Mouse (Mus musculus) embryonic facial prominence, embryonic 12.5 days (tissue): ENCODE results near the gene Cd300c2. TPM values are rescaled to one million over a fixed set of nuclear protein-coding genes. Genes with fewer than 3 reads are reported as not detected.

Source experiments
- ATAC-seq: fragments of 200-750 bp; cut with Nextera tagmentation; 2 replicates; pipeline ENCODE4 v1.8.0; 2017; ENCODE audit not compliant: insufficient number of reproducible peaks, insufficient read depth, low FRiP score, low TSS enrichment
- H3K27ac ChIP-seq: fragments of 300-500 bp; sonication (generic); 2 replicates; pipeline ENCODE4 v1.5.1; 2016; ENCODE audit warnings: mild to moderate bottlenecking
- H3K27me3 ChIP-seq: fragments of 300-500 bp; sonication (generic); 2 replicates; pipeline ENCODE4 v1.6.1; 2016; ENCODE audit warnings: mild to moderate bottlenecking, moderate library complexity
- H3K36me3 ChIP-seq: fragments of 300-500 bp; sonication (generic); 2 replicates; pipeline ENCODE4 v1.6.1; 2016; ENCODE audit warnings: mild to moderate bottlenecking
- H3K4me1 ChIP-seq: fragments of 300-500 bp; sonication (generic); 2 replicates; pipeline ENCODE4 v1.6.1; 2016
- H3K4me2 ChIP-seq: fragments of 300-500 bp; sonication (generic); replicated peaks from 2 replicates; pipeline ENCODE4 v1.6.1; 2016; ENCODE audit warnings: mild to moderate bottlenecking, moderate library complexity
- H3K4me3 ChIP-seq: fragments of 300-500 bp; sonication (generic); 2 replicates; pipeline ENCODE4 v1.5.1; 2016; ENCODE audit warnings: mild to moderate bottlenecking
- H3K9ac ChIP-seq: fragments of 300-500 bp; sonication (generic); 2 replicates; pipeline ENCODE4 v1.6.1; 2016; ENCODE audit warnings: mild to moderate bottlenecking, moderate library complexity
- H3K9me3 ChIP-seq: fragments of 300-500 bp; sonication (generic); 2 replicates; pipeline ENCODE4 v1.6.1; 2016; ENCODE audit warnings: mild to moderate bottlenecking, moderate library complexity
- WGBS: fragments of 180-500 bp; shearing (Covaris S2); methylation state at CpG from one replicate; pipeline ENCODE4 v1.1.7; 2016; 5-methylcytosine and 5-hydroxymethylcytosine counted together
- polyA plus RNA-seq: library from polyadenylated mRNA; unstranded; fragments of >200 nt; fragmentation: Nextera tagmentation; extraction: Ambion mirVana; gene quantifications from 2 replicates; pipeline ENCODE4 v1.2.1, GENCODE M21; 2016

The Cd300c2 gene
- polyA plus RNA-seq, 1 experiment from 2014 or later, result 0.97 TPM

DNA sequence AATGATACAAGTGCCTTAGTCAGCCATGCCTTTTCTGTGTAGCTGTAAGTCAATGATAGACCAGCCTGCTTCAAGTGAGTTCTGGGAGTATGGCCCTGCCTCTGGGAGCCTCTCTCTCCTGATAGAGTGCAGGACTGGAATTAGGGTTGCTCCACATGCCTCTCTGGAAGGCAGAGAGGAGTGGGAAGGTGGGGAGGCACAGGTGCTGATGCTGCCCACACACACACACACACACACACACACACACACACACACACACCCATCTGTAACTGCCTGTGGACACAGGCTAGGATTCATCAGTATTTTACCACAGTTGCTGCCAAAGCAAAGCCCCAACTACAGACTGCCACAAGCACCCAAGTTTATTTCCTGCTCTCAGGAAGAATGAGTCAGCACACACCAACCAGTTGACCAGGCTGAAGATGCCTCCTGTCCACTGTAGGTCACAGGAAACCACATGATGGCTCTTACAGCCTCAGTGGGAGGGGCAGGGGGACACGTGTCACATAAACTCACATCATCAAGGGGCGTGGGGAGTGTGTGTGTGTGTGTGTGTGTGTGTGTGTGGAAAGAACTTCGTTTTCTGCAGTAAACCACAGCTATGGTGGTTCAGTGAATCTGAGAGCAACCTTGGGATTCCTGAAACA lies 36.4 kb downstream of the Cd300c2 start:
- no peaks in the 10 kb centered on the region for H3K4me1 ChIP-seq
- ATAC-seq, result no peak
- no peak overlapping the region for H3K4me2 ChIP-seq
- H3K9me3 ChIP-seq, result no peaks in the 10 kb centered on the region
- no peak overlapping the region for H3K9ac ChIP-seq
- H3K36me3 ChIP-seq, result no peaks in the 10 kb centered on the region
- H3K27ac ChIP-seq, result no peak overlapping the region
- H3K4me3 ChIP-seq, result no peak overlapping the region
- WGBS, result 60% methylated on average over 3 of the region's 3 CpGs
- H3K27me3 ChIP-seq, result no peaks in the 10 kb centered on the region

DNA sequence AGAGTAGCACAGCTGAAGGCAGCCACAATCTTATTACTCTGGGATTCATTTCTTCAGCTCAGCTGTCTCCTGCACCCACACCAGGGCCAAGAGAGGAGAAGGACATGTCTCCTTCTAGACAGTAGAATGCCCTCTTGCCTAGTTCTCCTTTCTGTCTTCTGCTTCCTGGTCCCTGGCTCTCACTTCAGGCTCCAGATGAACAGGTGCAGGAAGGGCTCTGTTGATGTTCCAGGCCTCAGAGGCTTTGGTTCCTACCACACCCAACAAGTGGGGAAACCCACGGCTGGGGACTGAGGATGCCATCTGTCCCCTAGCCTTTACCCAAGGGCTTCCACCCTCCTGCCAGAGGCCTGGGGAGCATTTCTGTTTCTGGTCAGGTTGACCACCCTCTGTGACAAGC lies 41.3 kb downstream of the Cd300c2 start:
- WGBS, result 76% methylated on average over 1 of the region's 1 CpGs
- Histone ChIP-seq H3K36me3 (no peaks in the 10 kb centered on the region), H3K27ac (no peak overlapping the region)

More for the DNA sequence above, 41.3 kb downstream of the Cd300c2 start:
- no peaks in the 10 kb centered on the region for H3K4me1 ChIP-seq
- H3K9ac ChIP-seq, result no peak overlapping the region
- no peaks in the 10 kb centered on the region for H3K27me3 ChIP-seq
- H3K4me2 ChIP-seq, result no peak overlapping the region
- no peaks in the 10 kb centered on the region for H3K9me3 ChIP-seq
- ATAC-seq, result no peak
- H3K4me3 ChIP-seq, result no peak overlapping the region

Other genes starting within 250 kb of the Cd300c2 start
- 2.1 and 2.4 TPM in 2 replicates for gene Kif19a, start 236.5 kb downstream of the Cd300c2 start, polyA plus RNA-seq
- 7.6 and 8.7 TPM in 2 replicates for gene Btbd17, start 205.9 kb downstream of the Cd300c2 start, polyA plus RNA-seq
- gene Gpr142, start 203.0 kb downstream of the Cd300c2 start, polyA plus RNA-seq, result not detected in 2 replicates
- 55.7 and 56.3 TPM in 2 replicates for gene Gprc5c, start 150.7 kb downstream of the Cd300c2 start, polyA plus RNA-seq
- 0.87 and 1.5 TPM in 2 replicates for gene Cd300a, start 111.8 kb downstream of the Cd300c2 start, polyA plus RNA-seq
- gene Cd300lb, start 67.5 kb downstream of the Cd300c2 start, polyA plus RNA-seq, result 0.36 TPM in 1 of 2 replicates, not detected in the other
- not detected in 2 replicates for gene Cd300c, start 32.7 kb downstream of the Cd300c2 start, polyA plus RNA-seq
- gene Cd300ld, start 12.0 kb downstream of the Cd300c2 start, polyA plus RNA-seq, result not detected in 2 replicates
- not detected in 2 replicates for gene Cd300ld2, start 14.3 kb upstream of the Cd300c2 start, polyA plus RNA-seq
- gene Cd300ld4, start 25.1 kb upstream of the Cd300c2 start, polyA plus RNA-seq, result not detected in 2 replicates
- gene Cd300ld5, start 35.9 kb upstream of the Cd300c2 start, polyA plus RNA-seq, result not detected in 2 replicates
- gene Cd300ld3, start 46.5 kb upstream of the Cd300c2 start, polyA plus RNA-seq, result not detected in 2 replicates
- 0.10 TPM in 1 of 2 replicates, not detected in the other for gene Cd300e, start 60.3 kb upstream of the Cd300c2 start, polyA plus RNA-seq
- 1.9 and 2.1 TPM in 2 replicates for gene Rab37, start 89.6 kb upstream of the Cd300c2 start, polyA plus RNA-seq
- 0.28 TPM in 1 of 2 replicates, not detected in the other for gene Cd300lf, start 132.1 kb upstream of the Cd300c2 start, polyA plus RNA-seq
- gene Slc9a3r1, start 161.5 kb upstream of the Cd300c2 start, polyA plus RNA-seq, result 34.6 and 35.4 TPM in 2 replicates
- 10.1 and 13.4 TPM in 2 replicates for gene Tmem104, start 185.6 kb upstream of the Cd300c2 start, polyA plus RNA-seq
- 21.8 and 23.7 TPM in 2 replicates for gene Nat9, start 186.0 kb upstream of the Cd300c2 start, polyA plus RNA-seq